Comparison of ENCODE assay signal across 14 mouse cellular contexts in the genomic region with DNA sequence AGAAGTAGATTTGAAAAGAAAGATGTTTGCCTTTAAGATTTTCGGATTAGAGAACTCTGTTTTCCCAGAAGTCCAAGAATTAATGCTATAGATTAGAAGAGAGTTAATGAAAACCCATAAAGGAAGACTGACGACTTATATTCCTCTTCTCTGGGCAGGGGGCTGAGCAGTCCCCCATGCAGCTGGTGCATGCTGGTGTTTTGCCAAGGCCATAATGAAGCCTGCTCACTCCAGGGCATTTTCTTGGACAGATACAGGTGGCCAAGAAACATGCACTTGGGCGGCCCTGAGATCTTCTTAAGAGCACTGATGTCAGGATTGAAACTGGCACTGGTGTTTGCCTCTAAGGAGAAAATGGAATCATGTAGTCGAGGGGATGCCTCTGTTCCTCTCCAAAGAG.
A peak's percentile ranks its signal among the peaks of the same experiment; 100 is the strongest.
DNase-seq lines count a peak whose midpoint lies in the region; ATAC-seq and TF ChIP-seq lines count a peak whose summit lies in the region.
"Had no signal": no experiment of that assay in that cellular context is flagged by ENCODE, and none has a peak within 500 bp of the region (broad histone marks: within the 10 kb centered on the region; RNA-seq: fewer than 3 reads in every experiment).

No protein-coding gene starts in this region.

- H3K27me3 ChIP-seq in limb, embryonic 14.5 days (ENCODE audit: control insufficient read depth, insufficient read depth, low read length): no peaks in the 10 kb centered on the region
- H3K27me3 ChIP-seq in limb, embryonic 10.5 days (ENCODE audit: low read depth, poor library complexity, severe bottlenecking): no peaks in the 10 kb centered on the region
- no peaks in the 10 kb centered on the region for H3K27me3 ChIP-seq in hindbrain, embryonic 12.5 days
- H3K27me3 ChIP-seq in midbrain, postnatal 0 days (ENCODE audit: insufficient read depth, low read length): no peaks in the 10 kb centered on the region
- H3K27me3 ChIP-seq in lung, postnatal 0 days (replicated peaks; ENCODE audit: insufficient read depth, low read length): no peaks in the 10 kb centered on the region
- H3K27me3 ChIP-seq: embryonic facial prominence, embryonic 13.5 days; heart, embryonic 13.5 days; intestine, embryonic 15.5 days; limb, embryonic 13.5 days had no signal

- H3K4me1 ChIP-seq in limb, embryonic 14.5 days (ENCODE audit: control insufficient read depth, insufficient read depth, low read length): 0 out of 2 replicates have a peak, but pooled peaks cover 3% of the 10 kb centered on the region
- H3K4me1 ChIP-seq in limb, embryonic 10.5 days: no peaks in the 10 kb centered on the region
- peaks cover 9% of the 10 kb centered on the region for H3K4me1 ChIP-seq in hindbrain, embryonic 12.5 days
- H3K4me1 ChIP-seq in midbrain, postnatal 0 days (ENCODE audit: insufficient read depth, low read length): no peaks in the 10 kb centered on the region; the same call in 1 of the 2 replicates
- no peaks in the 10 kb centered on the region for H3K4me1 ChIP-seq in lung, postnatal 0 days (ENCODE audit: insufficient read depth, low read depth, low read length)
- H3K4me1 ChIP-seq: embryonic facial prominence, embryonic 13.5 days; heart, embryonic 13.5 days; intestine, embryonic 15.5 days had no signal

- H3K9me3 ChIP-seq in limb, embryonic 14.5 days (ENCODE audit: control insufficient read depth, low read length): no peaks in the 10 kb centered on the region
- no peaks in the 10 kb centered on the region for H3K9me3 ChIP-seq in limb, embryonic 10.5 days (replicated peaks)
- no peaks in the 10 kb centered on the region for H3K9me3 ChIP-seq in hindbrain, embryonic 12.5 days (replicated peaks)
- no peaks in the 10 kb centered on the region for H3K9me3 ChIP-seq in midbrain, postnatal 0 days (ENCODE audit: low read length)
- no peaks in the 10 kb centered on the region for H3K9me3 ChIP-seq in lung, postnatal 0 days (ENCODE audit: low read length)
- H3K9me3 ChIP-seq: embryonic facial prominence, embryonic 13.5 days; G1E; heart, embryonic 13.5 days; intestine, embryonic 15.5 days; limb, embryonic 13.5 days had no signal

- ATAC-seq in limb, embryonic 14.5 days (ENCODE audit: low FRiP score, low read depth): no peak
- peak; percentile 21; the same call in 1 of the 2 replicates for ATAC-seq in hindbrain, embryonic 12.5 days (ENCODE audit: low FRiP score)
- 0 out of 2 replicates have a peak, but pooled peaks have one; percentile 22 for ATAC-seq in midbrain, postnatal 0 days (ENCODE audit: low FRiP score)
- ATAC-seq in megakaryocyte-erythroid progenitor cell, adult 5-6 weeks (replicated peaks; ENCODE audit: low FRiP score, low TSS enrichment, poor library complexity, severe bottlenecking): no peak
- no peak for ATAC-seq in lung, postnatal 0 days

- H3K9ac ChIP-seq in limb, embryonic 14.5 days (ENCODE audit: low read depth, low read length, severe bottlenecking): no peak overlapping the region
- H3K9ac ChIP-seq in hindbrain, embryonic 12.5 days: no peak overlapping the region
- no peak overlapping the region for H3K9ac ChIP-seq in midbrain, postnatal 0 days (replicated peaks; ENCODE audit: low read length, poor library complexity, severe bottlenecking)
- no peak overlapping the region for H3K9ac ChIP-seq in lung, postnatal 0 days (replicated peaks; ENCODE audit: low read depth)
- H3K9ac ChIP-seq: embryonic facial prominence, embryonic 13.5 days; heart, embryonic 13.5 days; intestine, embryonic 15.5 days; limb, embryonic 13.5 days had no signal

- no peak overlapping the region for H3K27ac ChIP-seq in limb, embryonic 14.5 days (replicated peaks; ENCODE audit: low read depth, low read length)
- no peak overlapping the region for H3K27ac ChIP-seq in limb, embryonic 10.5 days
- H3K27ac ChIP-seq in hindbrain, embryonic 12.5 days: peak overlapping the region; percentile 78
- peak overlapping the region; percentile 71 for H3K27ac ChIP-seq in midbrain, postnatal 0 days (ENCODE audit: low read depth, low read length)
- H3K27ac ChIP-seq in lung, postnatal 0 days (ENCODE audit: low read length): no peak overlapping the region
- H3K27ac ChIP-seq: embryonic facial prominence, embryonic 13.5 days; heart, embryonic 13.5 days; intestine, embryonic 15.5 days; limb, embryonic 13.5 days had no signal

- TF ChIP-seq EP300 in lung, postnatal 0 days (IDR thresholded peaks at IDR 0.05): no peak

- H3K4me2 ChIP-seq in limb, embryonic 14.5 days (replicated peaks; ENCODE audit: low read depth, low read length, severe bottlenecking): 0 out of 2 replicates have a peak overlapping the region, but pooled peaks have one; percentile 41
- no peak overlapping the region for H3K4me2 ChIP-seq in hindbrain, embryonic 12.5 days (replicated peaks)
- H3K4me2 ChIP-seq in midbrain, postnatal 0 days (ENCODE audit: low read depth, low read length, poor library complexity, severe bottlenecking): peak overlapping the region; percentile 53; the same call in 1 of the 2 replicates
- H3K4me2 ChIP-seq in lung, postnatal 0 days (replicated peaks; ENCODE audit: low read depth, low read length): no peak overlapping the region

- TF ChIP-seq CTCF in midbrain, postnatal 0 days (IDR thresholded peaks at IDR 0.05): no peak
- TF ChIP-seq CTCF in lung, postnatal 0 days (IDR thresholded peaks at IDR 0.05): no peak

- no peak for DNase-seq in limb, embryonic 14.5 days (ENCODE audit: low spot score)
- no peak for DNase-seq in limb, embryonic 10.5 days (ENCODE audit: low spot score)
- DNase-seq in cerebellum, postnatal 14 days: peak; percentile 65 to 74
- peak; percentile 73 for DNase-seq in midbrain, postnatal 0 days (ENCODE audit: low spot score)
- DNase-seq in urinary bladder, postnatal 10 days (ENCODE audit: low spot score): no peak
- DNase-seq in lung, postnatal 0 days (ENCODE audit: low spot score): no peak
- DNase-seq: lung, postnatal 10 days had no signal

- H3K4me3 ChIP-seq in limb, embryonic 14.5 days (replicated peaks; ENCODE audit: low read length): no peak overlapping the region
- H3K4me3 ChIP-seq in limb, embryonic 10.5 days: no peak overlapping the region
- no peak overlapping the region for H3K4me3 ChIP-seq in hindbrain, embryonic 12.5 days
- H3K4me3 ChIP-seq in midbrain, postnatal 0 days (ENCODE audit: low read depth, low read length): no peak overlapping the region
- H3K4me3 ChIP-seq in lung, postnatal 0 days (ENCODE audit: low read depth, low read length): no peak overlapping the region
- H3K4me3 ChIP-seq: heart, embryonic 13.5 days; intestine, embryonic 15.5 days had no signal

- no peaks in the 10 kb centered on the region for H3K36me3 ChIP-seq in limb, embryonic 14.5 days (ENCODE audit: control insufficient read depth, insufficient read depth, low read length)
- H3K36me3 ChIP-seq in limb, embryonic 10.5 days: no peaks in the 10 kb centered on the region
- H3K36me3 ChIP-seq in hindbrain, embryonic 12.5 days: no peaks in the 10 kb centered on the region
- H3K36me3 ChIP-seq in midbrain, postnatal 0 days (ENCODE audit: insufficient read depth, low read length): no peaks in the 10 kb centered on the region
- H3K36me3 ChIP-seq in lung, postnatal 0 days (ENCODE audit: insufficient read depth, low read length): no peaks in the 10 kb centered on the region
- H3K36me3 ChIP-seq: embryonic facial prominence, embryonic 13.5 days; G1E; heart, embryonic 13.5 days; intestine, embryonic 15.5 days; limb, embryonic 13.5 days had no signal

- 51% methylated on average over 4 of the region's 4 CpGs for WGBS in limb, embryonic 14.5 days
- 83% methylated on average over 4 of the region's 4 CpGs for WGBS in limb, embryonic 10.5 days
- 62% methylated on average over 4 of the region's 4 CpGs for WGBS in hindbrain, embryonic 12.5 days
- 31% methylated on average over 4 of the region's 4 CpGs for WGBS in midbrain, postnatal 0 days
- 59% methylated on average over 4 of the region's 4 CpGs for WGBS in lung, postnatal 0 days

- TF ChIP-seq POLR2A in limb, embryonic 14.5 days (IDR thresholded peaks at IDR 0.05; ENCODE audit: borderline replicate concordance, extremely low read depth, insufficient read depth, insufficient read length): no peak

Comparison
In these comparisons a context has a peak if more than half of its experiments do, and no peak if none do; other contexts are left out.
1. ATAC-seq: peak in hindbrain, embryonic 12.5 days (single experiment) and midbrain, postnatal 0 days (single experiment); none in limb, embryonic 14.5 days (single experiment), megakaryocyte-erythroid progenitor cell, adult 5-6 weeks (single experiment) and lung, postnatal 0 days (single experiment).
2. DNase-seq: peak in cerebellum, postnatal 14 days (2 of 2) and midbrain, postnatal 0 days (single experiment); none in limb, embryonic 14.5 days (single experiment), limb, embryonic 10.5 days (single experiment), urinary bladder, postnatal 10 days (single experiment) and lung, postnatal 0 days (single experiment).
3. H3K27ac ChIP-seq: peak in hindbrain, embryonic 12.5 days (single experiment) and midbrain, postnatal 0 days (single experiment); none in limb, embryonic 14.5 days (single experiment), limb, embryonic 10.5 days (single experiment) and lung, postnatal 0 days (single experiment).
4. H3K4me2 ChIP-seq: peak in limb, embryonic 14.5 days (single experiment) and midbrain, postnatal 0 days (single experiment); none in hindbrain, embryonic 12.5 days (single experiment) and lung, postnatal 0 days (single experiment).